Mouse (Mus musculus): Measurements from ENCODE around the gene Men1. TPM values are rescaled to one million over a fixed set of nuclear protein-coding genes. Genes with fewer than 3 reads are reported as not detected.

Men1 gene
- polyA plus RNA-seq, 1 experiment from 2014 or later = 42.1 TPM

GRCm38 (mm10) chr19:6297641-6298040 lies 37.1 kb upstream of the Men1 start:
- TF ChIP-seq EP300 (IDR thresholded peaks at IDR 0.05) (peak; percentile 30; the same call in 1 of the 2 replicates), CTCF (IDR thresholded peaks at IDR 0.05) (no peak)
- no peak overlapping the region; the same call in 1 of the 2 replicates for H3K4me2 ChIP-seq (replicated peaks; ENCODE audit: low read depth, low read length)
- H3K4me3 ChIP-seq (ENCODE audit: low read depth, low read length) = no peak overlapping the region
- no peak overlapping the region for H3K27ac ChIP-seq (ENCODE audit: low read length)
- H3K36me3 ChIP-seq (ENCODE audit: insufficient read depth, low read length) = peaks cover 19% of the 10 kb centered on the region; the same call in 1 of the 2 replicates
- peaks cover 6% of the 10 kb centered on the region for H3K4me1 ChIP-seq (ENCODE audit: insufficient read depth, low read depth, low read length)
- no peaks in the 10 kb centered on the region for H3K9me3 ChIP-seq (ENCODE audit: low read length)
- H3K27me3 ChIP-seq (replicated peaks; ENCODE audit: insufficient read depth, low read length) = no peaks in the 10 kb centered on the region
- WGBS = 68% methylated on average over 9 of the region's 9 CpGs
- peak; percentile 15 for ATAC-seq
- peak; percentile 68 for DNase-seq (ENCODE audit: low spot score)
- no peak overlapping the region for H3K9ac ChIP-seq (replicated peaks; ENCODE audit: low read depth)

- DNase-seq (ENCODE audit: low spot score) = no peak
- H3K9me3 ChIP-seq (ENCODE audit: low read length) = no peaks in the 10 kb centered on the region
- H3K27me3 ChIP-seq (replicated peaks; ENCODE audit: insufficient read depth, low read length) = no peaks in the 10 kb centered on the region
- no peak overlapping the region for H3K9ac ChIP-seq (replicated peaks; ENCODE audit: low read depth)
- ATAC-seq = no peak
- H3K36me3 ChIP-seq (ENCODE audit: insufficient read depth, low read length) = peaks cover 19% of the 10 kb centered on the region; the same call in 1 of the 2 replicates
- no peak overlapping the region for H3K4me2 ChIP-seq (replicated peaks; ENCODE audit: low read depth, low read length)
- peaks cover 8% of the 10 kb centered on the region for H3K4me1 ChIP-seq (ENCODE audit: insufficient read depth, low read depth, low read length)
- H3K4me3 ChIP-seq (ENCODE audit: low read depth, low read length) = no peak overlapping the region
- 63% methylated on average over 4 of the region's 4 CpGs for WGBS
- TF ChIP-seq CTCF (IDR thresholded peaks at IDR 0.05) = no peak
- TF ChIP-seq EP300 (IDR thresholded peaks at IDR 0.05) = no peak
- peak overlapping the region; percentile 87 for H3K27ac ChIP-seq (ENCODE audit: low read length)
Observed at GRCm38 (mm10) chr19:6299003-6299402, 35.8 kb upstream of the Men1 start.

DNA sequence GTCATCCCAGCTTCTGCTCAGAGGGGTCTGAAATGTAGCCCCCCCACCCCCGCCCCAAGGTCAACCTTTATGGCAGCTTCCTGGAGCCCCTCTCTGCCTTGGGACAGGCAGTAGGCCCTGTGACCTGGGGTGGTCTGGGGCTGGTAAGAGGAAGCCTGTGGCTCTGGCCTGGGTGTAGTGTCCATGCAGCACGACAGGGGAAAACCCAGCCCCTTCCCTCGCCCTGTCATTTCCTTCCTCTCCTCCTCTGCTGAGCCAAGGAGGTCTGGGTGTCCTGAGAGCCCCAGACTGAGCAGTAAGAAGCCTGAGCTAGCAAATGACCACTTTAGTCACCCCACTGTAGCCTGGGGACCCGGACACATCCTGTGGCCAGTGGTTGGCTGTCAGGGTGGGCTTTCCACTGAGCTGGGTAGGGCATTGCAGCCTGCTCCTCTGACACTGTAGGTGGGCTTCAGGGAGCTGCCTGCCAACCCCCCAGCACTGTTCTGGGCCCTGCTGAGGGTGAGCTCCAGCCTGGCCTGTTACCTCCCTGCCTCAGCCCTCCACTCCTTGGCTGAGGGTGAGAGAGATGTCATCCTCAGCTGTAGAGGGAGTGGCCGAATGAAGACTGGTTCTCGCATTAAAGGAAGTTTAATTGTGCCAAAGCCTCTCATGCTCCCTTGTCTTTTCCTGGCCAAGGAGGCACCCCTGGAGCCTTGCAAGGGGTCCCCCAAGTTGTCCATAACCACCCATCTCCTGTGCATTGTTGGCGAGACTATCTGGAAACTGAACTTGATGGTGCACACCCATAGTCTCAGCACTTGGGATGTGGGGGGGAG lies 35.1 kb upstream of the Men1 start:
- Histone ChIP-seq H3K9me3 (ENCODE audit: low read length) (no peaks in the 10 kb centered on the region), H3K4me1 (ENCODE audit: insufficient read depth, low read depth, low read length) (peaks cover 8% of the 10 kb centered on the region), H3K27me3 (replicated peaks; ENCODE audit: insufficient read depth, low read length) (no peaks in the 10 kb centered on the region), H3K4me2 (replicated peaks; ENCODE audit: low read depth, low read length) (0 out of 2 replicates have a peak overlapping the region, but pooled peaks have one; percentile 17), H3K4me3 (ENCODE audit: low read depth, low read length) (no peak overlapping the region), H3K36me3 (ENCODE audit: insufficient read depth, low read length) (peaks cover 19% of the 10 kb centered on the region; the same call in 1 of the 2 replicates), H3K27ac (ENCODE audit: low read length) (peak overlapping the region; percentile 87), H3K9ac (replicated peaks; ENCODE audit: low read depth) (no peak overlapping the region)
- TF ChIP-seq EP300 (IDR thresholded peaks at IDR 0.05) (no peak), CTCF (IDR thresholded peaks at IDR 0.05) (peak; percentile 20; the same call in 1 of the 2 replicates)
- peak; percentile 49 for DNase-seq (ENCODE audit: low spot score)
- 57% methylated on average over 7 of the region's 7 CpGs for WGBS
- ATAC-seq = peak; percentile 40

- DNase-seq (ENCODE audit: low spot score) = peak; percentile 84
- no peak overlapping the region for H3K4me2 ChIP-seq (replicated peaks; ENCODE audit: low read depth, low read length)
- no peaks in the 10 kb centered on the region for H3K9me3 ChIP-seq (ENCODE audit: low read length)
- H3K9ac ChIP-seq (replicated peaks; ENCODE audit: low read depth) = no peak overlapping the region
- H3K4me1 ChIP-seq (ENCODE audit: insufficient read depth, low read depth, low read length) = peaks cover 8% of the 10 kb centered on the region
- 36% methylated on average over 7 of the region's 7 CpGs for WGBS
- peak; percentile 79 for ATAC-seq
- peak overlapping the region; percentile 87 for H3K27ac ChIP-seq (ENCODE audit: low read length)
- no peak overlapping the region for H3K4me3 ChIP-seq (ENCODE audit: low read depth, low read length)
- no peak for TF ChIP-seq CTCF (IDR thresholded peaks at IDR 0.05)
- TF ChIP-seq EP300 (IDR thresholded peaks at IDR 0.05) = peak; percentile 96
- no peaks in the 10 kb centered on the region for H3K27me3 ChIP-seq (replicated peaks; ENCODE audit: insufficient read depth, low read length)
- H3K36me3 ChIP-seq (ENCODE audit: insufficient read depth, low read length) = peaks cover 19% of the 10 kb centered on the region; the same call in 1 of the 2 replicates
Observed at GRCm38 (mm10) chr19:6300402-6300841, 34.4 kb upstream of the Men1 start.

DNA sequence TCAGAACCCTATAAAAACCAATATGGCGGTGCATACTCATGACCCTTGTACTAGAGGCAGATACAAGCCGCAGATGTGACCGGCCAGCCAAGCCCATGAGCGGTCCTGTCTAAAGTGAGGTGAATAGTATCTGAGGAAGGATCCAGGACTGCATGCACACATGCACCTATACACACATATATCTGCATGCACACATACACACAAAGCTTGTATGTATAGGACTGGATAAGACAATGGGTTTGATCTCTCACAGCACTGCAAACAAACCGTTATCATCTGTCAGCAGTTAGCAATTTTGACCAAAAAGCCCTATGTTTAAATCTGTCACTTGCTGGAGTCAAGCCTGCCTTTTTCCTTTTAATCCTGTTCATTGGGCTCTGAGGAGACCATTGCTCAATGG lies 32.7 kb upstream of the Men1 start:
- no peak for ATAC-seq
- Histone ChIP-seq H3K36me3 (ENCODE audit: insufficient read depth, low read length) (peaks cover 8% of the 10 kb centered on the region; the same call in 1 of the 2 replicates), H3K27ac (ENCODE audit: low read length) (peak overlapping the region; percentile 69; the same call in 1 of the 2 replicates)

GRCm38 (mm10) chr19:6302522-6302921 lies 32.3 kb upstream of the Men1 start:
- peaks cover 8% of the 10 kb centered on the region; the same call in 1 of the 2 replicates for H3K36me3 ChIP-seq (ENCODE audit: insufficient read depth, low read length)
- 26% methylated on average over 4 of the region's 4 CpGs for WGBS
- TF ChIP-seq EP300 (IDR thresholded peaks at IDR 0.05) = peak; percentile 44; the same call in 1 of the 2 replicates
- 0 out of 2 replicates have a peak, but pooled peaks have one; percentile 9 for TF ChIP-seq CTCF (IDR thresholded peaks at IDR 0.05)
- ATAC-seq (no peak), DNase-seq (ENCODE audit: low spot score) (peak; percentile 62)
- no peak overlapping the region for H3K4me2 ChIP-seq (replicated peaks; ENCODE audit: low read depth, low read length)
- peak overlapping the region; percentile 69; the same call in 1 of the 2 replicates for H3K27ac ChIP-seq (ENCODE audit: low read length)
- H3K4me3 ChIP-seq (ENCODE audit: low read depth, low read length) = no peak overlapping the region
- no peaks in the 10 kb centered on the region for H3K27me3 ChIP-seq (replicated peaks; ENCODE audit: insufficient read depth, low read length)
- H3K4me1 ChIP-seq (ENCODE audit: insufficient read depth, low read depth, low read length) = peaks cover 8% of the 10 kb centered on the region
- H3K9me3 ChIP-seq (ENCODE audit: low read length) = no peaks in the 10 kb centered on the region
- no peak overlapping the region for H3K9ac ChIP-seq (replicated peaks; ENCODE audit: low read depth)

More for the DNA sequence above, 32.7 kb upstream of the Men1 start:
- Histone ChIP-seq H3K27me3 (replicated peaks; ENCODE audit: insufficient read depth, low read length) (no peaks in the 10 kb centered on the region), H3K4me3 (ENCODE audit: low read depth, low read length) (no peak overlapping the region), H3K9me3 (ENCODE audit: low read length) (no peaks in the 10 kb centered on the region), H3K4me2 (replicated peaks; ENCODE audit: low read depth, low read length) (no peak overlapping the region), H3K9ac (replicated peaks; ENCODE audit: low read depth) (no peak overlapping the region), H3K4me1 (ENCODE audit: insufficient read depth, low read depth, low read length) (peaks cover 8% of the 10 kb centered on the region)
- TF ChIP-seq CTCF (IDR thresholded peaks at IDR 0.05) (no peak), EP300 (IDR thresholded peaks at IDR 0.05) (no peak)
- 88% methylated on average over 5 of the region's 5 CpGs for WGBS
- no peak for DNase-seq (ENCODE audit: low spot score)

Measured in lung, postnatal 0 days (tissue).